Mouse (Mus musculus) macrophage (primary cell): Measurements from ENCODE around the gene D930048N14Rik. TPM values are rescaled to one million over a fixed set of nuclear protein-coding genes. Genes with fewer than 3 reads are reported as not detected.
A peak's percentile ranks its signal among the peaks of the same experiment; 100 is the strongest.
"Not testable (repeated sequence)": the region's sequence is repeated elsewhere in the genome, so short reads cannot be mapped to it uniquely, and the experiment has no call there.

Experiments used
- H3K27ac ChIP-seq: fragments of 350-480 bp; formaldehyde crosslinking; 2 replicates; pipeline ENCODE4 v1.9.0; 2021
- H3K36me3 ChIP-seq: fragments of 350-480 bp; formaldehyde crosslinking; 2 replicates; pipeline ENCODE4 v1.9.0; 2021; ENCODE audit errors: inconsistent target
- H3K4me3 ChIP-seq: fragments of 350-480 bp; formaldehyde crosslinking; 2 replicates; pipeline ENCODE4 v1.9.0; 2021; ENCODE audit errors: inconsistent target
- H3K79me2 ChIP-seq: fragments of 350-480 bp; formaldehyde crosslinking; 2 replicates; pipeline ENCODE4 v1.9.0; 2021; ENCODE audit errors: inconsistent target
- WGBS: methylation state at CpG from one replicate; pipeline ENCODE4 v1.1.7; 2026; ENCODE audit warnings: inconsistent platforms; ENCODE audit not compliant: missing documents; 5-methylcytosine and 5-hydroxymethylcytosine counted together
- polyA plus RNA-seq: library from polyadenylated mRNA; stranded (reverse); fragments of 250-400 nt; gene quantifications from 3 replicates; pipeline ENCODE4 v1.2.4, GENCODE M21; 2018; ENCODE audit warnings: inconsistent platforms

The D930048N14Rik gene
- polyA plus RNA-seq, 1 experiment from 2014 or later: 2.0 TPM

DNA sequence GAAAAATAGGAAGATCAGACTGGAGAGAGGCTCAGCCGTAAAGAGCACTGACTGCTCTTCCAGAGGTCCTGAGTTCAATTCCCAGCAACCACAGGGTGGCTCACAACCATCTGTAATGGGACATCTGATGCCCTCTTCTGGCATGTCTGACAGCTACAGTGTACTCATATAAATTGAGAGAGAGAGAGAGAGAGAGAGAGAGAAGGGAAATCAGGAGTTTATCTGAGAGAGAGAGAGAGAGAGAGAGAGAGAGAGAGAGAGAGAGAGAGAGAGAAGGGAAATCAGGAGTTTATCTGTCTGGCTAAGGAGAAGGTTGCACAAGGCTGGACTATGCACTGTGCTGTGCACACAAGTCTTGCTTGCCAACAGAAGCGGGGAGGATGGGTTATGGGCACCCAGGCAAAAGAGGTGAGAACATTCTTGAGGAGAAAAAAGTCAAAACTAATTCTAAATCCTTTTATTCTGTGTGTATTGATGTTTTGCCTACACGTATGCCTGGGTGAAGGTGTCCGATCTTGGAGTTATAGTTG is 2.2 kb downstream of the D930048N14Rik start:
- no peak overlapping the region for H3K4me3 ChIP-seq
- 93% methylated on average over 4 of the region's 4 CpGs for WGBS
- H3K27ac ChIP-seq: no peak overlapping the region
- H3K79me2 ChIP-seq: peaks cover 22% of the 10 kb centered on the region; the same call in 1 of the 2 replicates
- H3K36me3 ChIP-seq: no peaks in the 10 kb centered on the region

DNA sequence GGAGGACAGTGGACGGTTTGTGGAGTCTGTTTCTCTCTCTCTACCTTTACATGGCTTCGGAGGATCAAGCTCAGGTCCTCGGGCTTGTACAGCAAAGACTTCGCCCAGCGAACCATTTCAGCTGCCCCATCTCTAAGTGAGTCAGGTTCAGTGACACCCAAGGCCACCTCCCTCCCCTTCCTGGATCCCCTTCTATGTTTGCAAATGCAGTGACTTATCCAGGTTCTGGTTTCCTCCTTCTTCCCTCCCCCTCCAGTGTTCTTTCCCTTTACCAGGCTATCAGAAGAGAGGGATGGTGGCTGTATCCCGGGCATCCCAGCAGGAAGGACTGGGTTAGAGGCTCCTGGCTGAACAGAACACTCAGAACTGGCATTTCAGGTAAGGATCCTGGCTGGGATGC is 3.0 kb downstream of the D930048N14Rik start:
- no peaks in the 10 kb centered on the region for H3K36me3 ChIP-seq
- H3K79me2 ChIP-seq: peaks cover 15% of the 10 kb centered on the region; the same call in 1 of the 2 replicates
- H3K4me3 ChIP-seq: no peak overlapping the region
- WGBS: 93% methylated on average over 6 of the region's 6 CpGs
- H3K27ac ChIP-seq: no peak overlapping the region

DNA sequence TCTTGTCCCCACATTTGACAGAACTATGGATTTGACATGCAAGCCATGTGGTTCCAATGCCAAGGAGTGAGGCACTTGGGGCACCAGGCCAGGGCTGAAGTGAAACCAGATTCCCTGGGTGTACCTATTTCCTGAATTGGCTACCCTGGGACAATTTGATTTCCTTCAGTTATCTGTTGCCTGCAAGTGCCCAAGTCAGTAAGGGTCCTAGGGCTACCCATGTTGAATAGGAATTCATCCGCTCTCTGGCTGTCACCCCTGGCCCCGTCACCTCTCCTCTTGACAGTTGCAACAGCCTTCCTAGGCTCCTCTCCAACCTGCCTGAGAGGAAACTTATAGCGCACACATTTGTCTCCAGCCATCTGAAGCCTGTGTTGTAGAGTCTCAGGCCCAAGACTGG is 4.1 kb downstream of the D930048N14Rik start:
- 94% methylated on average over 3 of the region's 3 CpGs for WGBS
- H3K4me3 ChIP-seq: no peak overlapping the region
- H3K27ac ChIP-seq: no peak overlapping the region
- H3K36me3 ChIP-seq: no peaks in the 10 kb centered on the region
- peaks cover 4% of the 10 kb centered on the region; the same call in 1 of the 2 replicates for H3K79me2 ChIP-seq

DNA sequence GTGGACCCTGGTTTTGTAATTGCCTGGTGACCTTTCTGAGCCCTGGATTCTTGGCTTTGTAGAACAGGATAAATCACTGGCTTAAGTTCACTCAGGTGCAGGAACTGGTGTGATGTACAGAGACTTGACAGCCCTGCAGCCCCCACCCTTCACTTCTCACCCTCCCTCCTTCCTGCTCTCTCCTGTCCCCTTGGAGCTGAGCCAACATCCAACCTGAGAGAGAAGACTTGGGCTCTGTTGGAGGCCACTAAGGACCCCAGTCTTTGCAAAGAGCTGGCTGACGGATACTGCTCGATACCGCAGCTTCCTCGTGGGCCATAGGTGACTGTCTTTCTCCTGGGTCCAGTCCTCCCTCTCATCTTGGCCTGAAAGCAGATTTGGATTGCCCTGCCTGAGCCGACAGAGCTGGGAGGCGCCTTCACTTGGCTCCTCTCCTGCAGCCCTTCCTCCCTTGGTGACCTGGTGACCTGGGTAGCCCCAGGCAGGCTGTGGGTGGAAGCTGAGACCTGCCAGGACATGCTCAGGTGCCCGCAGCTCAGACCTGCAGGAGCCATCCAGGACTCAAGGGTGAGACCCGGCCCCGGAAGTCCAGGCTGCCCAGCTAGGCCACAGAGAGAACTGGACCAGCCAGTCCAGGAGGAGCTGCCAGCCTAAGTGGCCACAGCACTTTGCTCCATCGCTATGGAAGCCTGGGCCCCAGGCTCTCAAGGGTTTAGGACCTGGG is 6.2 kb downstream of the D930048N14Rik start:
- Histone ChIP-seq H3K4me3 (no peak overlapping the region), H3K36me3 (no peaks in the 10 kb centered on the region), H3K27ac (no peak overlapping the region), H3K79me2 (no peaks in the 10 kb centered on the region)
- WGBS: 98% methylated on average over 9 of the region's 10 CpGs

DNA sequence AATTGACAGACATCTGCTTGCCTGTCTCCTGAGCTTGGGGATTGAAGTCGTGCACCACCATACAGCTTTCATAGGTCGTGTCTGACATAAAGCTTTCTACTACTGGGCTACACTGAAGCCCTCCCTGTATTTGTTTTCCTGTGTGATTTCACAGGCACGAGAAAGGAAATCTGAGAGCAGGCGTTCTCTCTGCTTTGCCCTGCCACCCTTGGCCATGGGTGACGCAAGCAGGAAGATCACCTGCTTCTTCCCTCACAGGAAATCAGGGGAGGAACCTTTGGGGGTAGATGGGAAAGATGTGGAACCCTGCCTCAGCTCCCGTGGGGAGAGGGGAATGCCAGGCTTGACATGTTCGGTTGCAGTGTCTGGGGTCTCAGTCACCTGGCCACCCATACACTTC is 7.5 kb downstream of the D930048N14Rik start:
- no peaks in the 10 kb centered on the region for H3K36me3 ChIP-seq
- H3K27ac ChIP-seq: no peak overlapping the region
- H3K4me3 ChIP-seq: no peak overlapping the region
- 33% methylated on average over 7 of the region's 7 CpGs for WGBS
- H3K79me2 ChIP-seq: no peaks in the 10 kb centered on the region

DNA sequence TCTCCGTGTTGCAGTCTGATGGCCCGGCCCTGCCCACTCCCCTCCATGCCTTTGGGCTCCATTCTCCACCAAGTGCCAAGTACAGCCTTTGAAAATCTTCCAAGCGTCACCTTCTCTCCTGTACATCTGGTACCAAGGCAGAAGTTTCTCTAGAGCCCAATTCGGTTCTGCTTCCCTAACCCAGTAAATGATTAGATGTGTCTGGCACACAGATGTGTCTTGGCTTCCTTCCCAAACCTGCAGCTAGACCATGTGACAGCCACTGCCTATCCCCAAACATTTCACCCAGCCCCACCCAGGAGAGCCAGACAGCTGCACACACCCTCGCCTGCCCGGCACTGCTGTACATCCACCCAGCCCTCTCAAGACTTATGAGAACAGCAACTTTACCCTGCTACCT is 8.0 kb downstream of the D930048N14Rik start:
- Histone ChIP-seq H3K36me3 (no peaks in the 10 kb centered on the region), H3K4me3 (no peak overlapping the region), H3K79me2 (no peaks in the 10 kb centered on the region), H3K27ac (no peak overlapping the region)
- WGBS: 44% methylated on average over 6 of the region's 6 CpGs

DNA sequence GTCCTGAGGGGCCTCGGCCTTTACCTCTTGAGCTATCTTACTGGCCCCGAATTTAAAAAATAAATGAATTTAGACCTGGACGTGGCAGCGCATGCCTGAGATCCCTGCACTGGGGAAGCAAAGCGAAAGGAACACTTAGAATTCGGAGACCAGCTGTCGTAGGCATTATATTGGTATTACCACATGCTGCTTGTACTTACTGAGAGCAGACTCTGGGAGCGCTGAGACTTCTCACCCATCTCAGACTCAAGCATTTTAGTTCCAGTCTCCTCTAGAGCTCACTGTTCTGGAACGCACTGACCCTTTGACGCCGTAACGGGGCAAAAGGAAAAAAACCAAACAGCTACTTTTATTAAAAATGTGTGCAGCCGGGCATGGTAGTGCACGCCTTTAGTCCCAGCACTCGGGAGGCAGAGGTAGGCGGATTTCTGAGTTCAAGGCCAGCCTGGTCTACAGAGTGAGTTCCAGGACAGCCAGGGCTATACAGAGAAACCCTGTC is 11.2 kb downstream of the D930048N14Rik start:
- Histone ChIP-seq H3K36me3 (no peaks in the 10 kb centered on the region), H3K4me3 (no peak overlapping the region)
- 95% methylated on average over 14 of the region's 16 CpGs for WGBS

DNA sequence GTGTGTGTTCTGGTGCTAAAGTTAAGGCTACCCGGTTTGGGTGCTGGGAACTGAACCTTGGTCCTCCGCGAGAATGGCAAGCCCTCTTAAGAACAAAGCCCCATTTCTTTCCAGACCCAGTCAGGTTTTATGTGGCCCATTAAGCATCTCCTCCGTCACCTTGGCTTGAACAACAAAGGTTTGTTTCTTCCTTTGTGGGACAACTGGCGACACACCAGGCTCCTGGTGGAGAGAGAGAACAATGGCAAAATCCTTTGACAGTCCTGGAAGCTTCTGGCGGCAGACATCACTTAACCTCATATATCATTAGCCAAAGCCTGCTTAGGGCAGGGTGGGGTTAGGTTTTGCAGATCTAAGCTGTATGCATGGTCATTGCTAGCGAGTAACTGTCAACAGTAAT is 11.9 kb downstream of the D930048N14Rik start:
- WGBS: 91% methylated on average over 7 of the region's 7 CpGs

More for the DNA sequence above, 11.2 kb downstream of the D930048N14Rik start:
- Histone ChIP-seq H3K79me2 (no peaks in the 10 kb centered on the region), H3K27ac (no peak overlapping the region)

DNA sequence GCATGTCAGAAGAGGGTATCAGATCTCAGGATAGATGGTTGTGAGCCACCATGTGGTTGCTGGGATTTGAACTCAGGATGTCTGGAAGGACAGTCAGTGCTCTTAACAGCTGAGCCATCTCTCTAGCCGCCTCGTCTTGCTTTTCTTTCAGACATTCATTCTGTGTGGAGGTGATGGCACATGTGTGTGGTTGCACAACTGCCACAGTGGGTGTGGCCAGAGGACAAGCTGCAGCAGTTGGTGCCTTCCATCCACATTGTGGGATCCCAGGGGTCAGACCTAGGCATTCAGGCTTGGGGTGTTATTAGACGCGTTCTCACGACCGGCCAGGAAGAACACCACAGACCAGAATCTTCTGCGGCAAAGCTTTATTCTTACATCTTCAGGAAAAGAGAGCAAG is 14.0 kb downstream of the D930048N14Rik start:
- H3K36me3 ChIP-seq, H3K4me3 ChIP-seq, H3K27ac ChIP-seq, H3K79me2 ChIP-seq: not testable (repeated sequence)
- 84% methylated on average over 4 of the region's 7 CpGs for WGBS

More for the DNA sequence above, 11.9 kb downstream of the D930048N14Rik start:
- Histone ChIP-seq H3K79me2 (no peaks in the 10 kb centered on the region), H3K36me3 (no peaks in the 10 kb centered on the region), H3K4me3 (no peak overlapping the region), H3K27ac (no peak overlapping the region)

DNA sequence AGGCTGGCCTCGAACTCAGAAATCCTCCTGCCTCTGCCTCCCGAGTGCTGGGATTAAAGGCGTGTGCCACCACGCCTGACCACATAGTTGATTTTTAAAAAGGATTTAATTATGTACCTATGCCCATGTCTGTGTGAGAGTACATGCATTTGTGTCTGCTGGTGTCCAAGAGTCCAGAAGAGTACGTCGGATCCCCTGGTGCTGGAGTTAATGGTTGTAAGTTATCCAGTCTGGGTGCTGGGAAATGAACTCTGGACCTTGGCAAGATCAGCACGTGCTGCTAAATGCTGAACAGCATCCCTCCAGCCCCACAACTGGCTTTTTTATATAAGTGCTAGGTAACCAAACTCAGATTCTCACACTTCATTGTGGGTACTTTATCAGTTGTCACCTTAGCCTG is 20.1 kb downstream of the D930048N14Rik start:
- H3K36me3 ChIP-seq: no peaks in the 10 kb centered on the region
- 86% methylated on average over 3 of the region's 7 CpGs for WGBS
- no peak overlapping the region for H3K27ac ChIP-seq
- no peak overlapping the region for H3K4me3 ChIP-seq
- H3K79me2 ChIP-seq: no peaks in the 10 kb centered on the region

DNA sequence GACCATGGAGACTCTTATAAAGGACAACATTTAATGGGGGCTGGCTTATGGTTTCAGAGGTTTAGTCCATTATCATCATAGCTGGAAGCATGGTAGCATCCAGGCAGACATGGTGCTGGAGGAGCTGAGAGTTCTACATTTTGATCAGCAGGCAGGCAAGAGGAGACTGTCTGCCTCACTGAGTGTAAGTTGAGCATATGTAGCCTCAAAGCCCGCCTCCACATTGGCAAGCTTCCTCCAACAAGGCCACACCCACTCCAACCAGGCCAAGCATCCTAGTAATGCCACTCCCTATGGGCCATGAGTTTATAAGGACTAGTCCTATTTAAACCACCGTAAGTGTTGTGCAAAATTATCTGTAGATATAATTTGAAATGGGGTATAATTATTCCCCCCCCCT is 20.6 kb downstream of the D930048N14Rik start:
- no peaks in the 10 kb centered on the region for H3K79me2 ChIP-seq
- H3K36me3 ChIP-seq: no peaks in the 10 kb centered on the region
- WGBS: 81% methylated on average over 2 of the region's 2 CpGs
- no peak overlapping the region for H3K27ac ChIP-seq
- no peak overlapping the region for H3K4me3 ChIP-seq

DNA sequence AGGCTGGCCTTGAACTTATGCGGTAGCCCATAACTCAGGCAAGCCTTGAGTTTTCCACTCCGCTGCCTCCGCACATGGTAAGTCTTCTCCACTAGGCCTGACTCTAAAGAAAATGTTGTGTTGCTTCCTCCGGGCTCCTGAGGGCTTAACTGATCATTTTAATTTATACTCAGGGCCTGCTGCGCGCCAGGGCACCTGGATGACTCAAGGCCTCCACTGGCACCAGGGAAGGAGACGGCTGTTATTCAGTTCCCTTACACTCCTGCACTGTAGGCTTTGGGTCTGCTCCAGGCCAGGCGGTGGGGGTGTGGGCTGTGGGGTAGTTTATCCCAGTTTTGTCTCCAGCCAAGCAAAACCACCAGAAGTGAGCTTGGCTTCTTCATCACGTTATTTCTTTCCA is 22.5 kb downstream of the D930048N14Rik start:
- no peak overlapping the region for H3K27ac ChIP-seq
- H3K4me3 ChIP-seq: no peak overlapping the region
- H3K36me3 ChIP-seq: no peaks in the 10 kb centered on the region
- H3K79me2 ChIP-seq: no peaks in the 10 kb centered on the region
- 93% methylated on average over 7 of the region's 9 CpGs for WGBS

DNA sequence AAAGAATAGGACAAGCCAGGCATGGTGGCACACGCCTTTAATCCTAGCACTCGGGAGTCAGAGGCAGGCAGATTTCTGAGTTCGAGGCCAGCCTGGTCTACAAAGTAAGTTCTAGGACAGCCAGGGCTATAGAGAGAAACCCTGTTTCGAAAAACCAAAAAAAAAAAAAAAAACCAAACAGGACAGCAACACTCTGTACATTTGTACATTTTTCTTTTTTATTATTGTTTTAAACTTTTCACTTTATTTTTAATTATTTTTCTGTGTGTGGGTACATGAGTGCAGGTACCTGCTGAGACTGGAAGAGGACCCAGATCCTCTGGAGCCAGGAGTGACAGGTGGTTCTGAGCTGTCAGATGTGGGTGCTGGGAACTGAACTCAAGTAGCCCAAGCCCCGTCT is 24.6 kb downstream of the D930048N14Rik start:
- Histone ChIP-seq H3K4me3 (no peak overlapping the region), H3K79me2 (no peaks in the 10 kb centered on the region), H3K36me3 (no peaks in the 10 kb centered on the region), H3K27ac (no peak overlapping the region)
- WGBS: 95% methylated on average over 5 of the region's 5 CpGs

DNA sequence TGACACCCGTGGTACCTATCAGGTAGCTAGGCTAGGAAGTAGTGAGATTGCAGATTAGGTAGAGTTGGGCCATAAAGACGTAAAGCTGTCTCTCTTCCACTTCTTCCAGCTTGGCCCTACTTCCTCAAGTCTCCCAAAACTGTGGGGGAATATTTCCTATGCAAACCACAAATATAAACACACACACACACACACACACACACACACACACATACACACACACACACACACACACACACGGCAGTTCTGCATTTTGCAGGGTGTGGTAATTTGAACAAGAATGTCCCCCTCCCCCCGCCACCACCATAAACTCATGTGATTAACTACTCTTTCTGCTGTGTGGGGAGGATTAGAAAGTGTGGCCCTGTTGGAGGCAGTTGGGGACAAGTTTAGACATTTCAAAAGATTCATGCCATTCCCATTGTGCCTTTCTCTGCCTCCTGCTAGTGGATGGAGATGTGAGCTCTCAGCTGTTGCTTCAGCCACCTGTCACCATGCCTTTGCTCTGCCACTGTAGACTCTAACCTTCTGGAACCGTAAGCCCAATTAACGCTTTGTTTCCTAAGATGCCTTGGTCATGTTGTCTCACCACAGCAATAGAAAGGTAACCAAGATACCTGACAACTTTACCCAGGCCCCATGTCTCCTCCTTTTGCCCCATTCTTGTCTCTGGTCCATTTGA is 27.1 kb downstream of the D930048N14Rik start:
- Histone ChIP-seq H3K79me2 (no peaks in the 10 kb centered on the region), H3K27ac (peak overlapping the region; percentile 40), H3K36me3 (no peaks in the 10 kb centered on the region), H3K4me3 (no peak overlapping the region)
- WGBS: 37% methylated on average over 4 of the region's 6 CpGs

DNA sequence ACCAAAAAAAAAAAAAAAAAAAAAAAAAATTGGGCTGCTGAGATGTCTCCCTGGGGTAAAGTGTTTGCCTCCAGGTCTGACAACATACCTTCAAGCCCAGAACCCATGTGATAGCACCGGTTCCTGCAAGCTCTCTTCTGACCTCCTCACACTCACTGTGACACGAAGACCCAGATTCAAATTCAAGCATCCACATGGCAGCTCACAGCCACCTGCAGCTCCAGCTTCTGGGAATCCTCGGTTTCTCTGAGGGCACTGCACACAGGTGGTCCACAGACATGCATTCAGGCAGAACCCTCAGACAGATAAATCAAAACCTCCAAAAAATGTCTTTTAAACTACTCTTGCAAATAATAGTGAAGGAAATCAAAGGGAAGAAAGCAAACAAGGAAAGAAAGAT is 28.7 kb downstream of the D930048N14Rik start:
- Histone ChIP-seq H3K4me3 (no peak overlapping the region), H3K27ac (no peak overlapping the region)
- 97% methylated on average over 3 of the region's 3 CpGs for WGBS

More for the DNA sequence above, 28.7 kb downstream of the D930048N14Rik start:
- Histone ChIP-seq H3K79me2 (no peaks in the 10 kb centered on the region), H3K36me3 (no peaks in the 10 kb centered on the region)
